Mouse (Mus musculus) CH12.LX (cell line): ENCODE measurements at regions not wholly inside any gene's neighbourhood (a gene's known extent, or its start where the extent isn't known, plus 50 kb on each side); places are given as distances from the start of the nearest gene placed in this dataset.

Source experiments
- DNase-seq: peaks from one replicate; pipeline ENCODE4 v3.0.0-alpha.2; 2013; ENCODE audit errors: extremely low read depth
- H3K27ac ChIP-seq: 2 replicates; pipeline ENCODE4 v1.5.1; 2012; ENCODE audit warnings: low read depth, mild to moderate bottlenecking, control low read depth, moderate library complexity; ENCODE audit not compliant: insufficient read depth
- H3K27me3 ChIP-seq: replicated peaks from 2 replicates; pipeline ENCODE3; 2012; ENCODE audit warnings: inconsistent platforms
- H3K36me3 ChIP-seq, 2 experiments: replicated peaks in 1 of 2; 2 replicates each; pipeline versions ENCODE3 to v1.6.1; 2012; ENCODE audit warnings: inconsistent platforms in 1 of 2, low read length in 1 of 2, mild to moderate bottlenecking in 1 of 2, mixed read lengths in 1 of 2, moderate library complexity in 1 of 2; ENCODE audit not compliant: control insufficient read depth in 1 of 2, insufficient read depth in 1 of 2
- H3K4me1 ChIP-seq, 2 experiments: 2 replicates each; pipeline ENCODE4 v1.6.1; 2012; ENCODE audit warnings: inconsistent platforms in 1 of 2, moderate library complexity in 1 of 2; ENCODE audit not compliant: insufficient read depth in 2 of 2, control insufficient read depth in 1 of 2
- H3K4me2 ChIP-seq: 2 replicates; pipeline ENCODE4 v1.6.1; 2012; ENCODE audit warnings: low read depth, mild to moderate bottlenecking, control low read depth; ENCODE audit not compliant: poor library complexity, insufficient read depth, severe bottlenecking
- H3K4me3 ChIP-seq, 3 experiments: fragments of 150-350 bp in 1 of 3; sonication (generic) in 1 of 3; replicated peaks in 1 of 3; 2 replicates each; pipeline versions ENCODE3 to v1.5.1; 2011 to 2012; ENCODE audit warnings: low read depth in 2 of 3, low read length in 2 of 3, mild to moderate bottlenecking in 2 of 3, moderate library complexity in 2 of 3, control low read depth in 1 of 3, improper control_type of control experiment in 1 of 3, inconsistent platforms in 1 of 3, mixed read lengths in 1 of 3; ENCODE audit not compliant: poor library complexity in 1 of 3
- H3K79me2 ChIP-seq: replicated peaks from 2 replicates; pipeline ENCODE4 v1.6.1; 2012; ENCODE audit warnings: mild to moderate bottlenecking, moderate library complexity; ENCODE audit not compliant: control insufficient read depth, poor library complexity, insufficient read depth, severe bottlenecking; ENCODE audit errors: extremely low read depth
- H3K9ac ChIP-seq: 2 replicates; pipeline ENCODE4 v1.6.1; 2012; ENCODE audit warnings: low read depth, mild to moderate bottlenecking, control low read depth, moderate library complexity; ENCODE audit not compliant: insufficient read depth
- H3K9me3 ChIP-seq: replicated peaks from 2 replicates; pipeline ENCODE3; 2012; ENCODE audit warnings: low read length, inconsistent platforms, mixed read lengths
- BHLHE40 ChIP-seq: IDR thresholded peaks from 2 replicates; pipeline ENCODE4 v1.6.1; 2011; ENCODE audit warnings: mild to moderate bottlenecking, low read depth, low read length, improper control_type of control experiment
- CHD1 ChIP-seq: IDR thresholded peaks from 2 replicates; pipeline ENCODE4 v1.6.1; 2012; ENCODE audit warnings: low read depth, low read length, improper control_type of control experiment, inconsistent platforms
- CHD2 ChIP-seq: IDR thresholded peaks from 2 replicates; pipeline ENCODE4 v1.6.1; 2011; ENCODE audit warnings: low read length, improper control_type of control experiment
- CTCF ChIP-seq, 2 experiments: IDR thresholded peaks in 1 of 2; conservative IDR thresholded peaks in 1 of 2; 2 replicates each; pipeline ENCODE4 v1.5.1; 2011 to 2012; ENCODE audit warnings: low read depth in 2 of 2, low read length in 2 of 2, improper control_type of control experiment in 1 of 2, inconsistent platforms in 1 of 2, mild to moderate bottlenecking in 1 of 2, moderate library complexity in 1 of 2
- E2F4 ChIP-seq: IDR thresholded peaks from 2 replicates; pipeline ENCODE4 v1.6.1; 2011; ENCODE audit warnings: low read depth, low read length, improper control_type of control experiment; ENCODE audit not compliant: insufficient replicate concordance
- ELF1 ChIP-seq: IDR thresholded peaks from 2 replicates; pipeline ENCODE4 v1.6.1; 2014; ENCODE audit warnings: low read depth, mild to moderate bottlenecking, inconsistent platforms, low read length, improper control_type of control experiment
- EP300 ChIP-seq: IDR thresholded peaks from 2 replicates; pipeline ENCODE4 v1.6.1; 2011; ENCODE audit warnings: low read length, improper control_type of control experiment
- ETS1 ChIP-seq: conservative IDR thresholded peaks from 2 replicates; pipeline ENCODE4 v1.6.1; 2012; ENCODE audit warnings: low read depth, mild to moderate bottlenecking, inconsistent platforms, low read length, improper control_type of control experiment, moderate library complexity
- GABPA ChIP-seq: IDR thresholded peaks from 2 replicates; pipeline ENCODE4 v1.6.1; 2012; ENCODE audit warnings: low read depth, low read length, improper control_type of control experiment, inconsistent platforms; ENCODE audit not compliant: insufficient replicate concordance
- IRF4 ChIP-seq: IDR thresholded peaks from 2 replicates; pipeline ENCODE4 v1.6.1; 2014; ENCODE audit warnings: low read depth, mild to moderate bottlenecking, inconsistent platforms, low read length, improper control_type of control experiment
- KAT2A ChIP-seq: IDR thresholded peaks from 2 replicates; pipeline ENCODE4 v1.6.1; 2012; ENCODE audit warnings: low read length, improper control_type of control experiment, inconsistent platforms; ENCODE audit not compliant: insufficient replicate concordance
- MAX ChIP-seq: IDR thresholded peaks from 2 replicates; pipeline ENCODE4 v1.6.1; 2011; ENCODE audit warnings: low read length, improper control_type of control experiment
- MAZ ChIP-seq: IDR thresholded peaks from 2 replicates; pipeline ENCODE4 v1.6.1; 2012; ENCODE audit warnings: low read depth, mild to moderate bottlenecking, inconsistent platforms, low read length, improper control_type of control experiment, moderate library complexity
- MEF2A ChIP-seq: IDR thresholded peaks from 2 replicates; pipeline ENCODE4 v1.6.1; 2014; ENCODE audit warnings: low read depth, mild to moderate bottlenecking, inconsistent platforms, low read length, improper control_type of control experiment, borderline replicate concordance
- NELFE ChIP-seq: IDR thresholded peaks from 2 replicates; pipeline ENCODE4 v1.6.1; 2011; ENCODE audit warnings: low read depth, low read length, improper control_type of control experiment
- NRF1 ChIP-seq: IDR thresholded peaks from 2 replicates; pipeline ENCODE4 v1.6.1; 2014; ENCODE audit warnings: low read depth, mild to moderate bottlenecking, inconsistent platforms, low read length, improper control_type of control experiment, moderate library complexity
- RAD21 ChIP-seq: IDR thresholded peaks from 2 replicates; pipeline ENCODE4 v1.6.1; 2011; ENCODE audit warnings: low read depth, mild to moderate bottlenecking, low read length, improper control_type of control experiment, moderate library complexity
- SIN3A ChIP-seq: IDR thresholded peaks from 2 replicates; pipeline ENCODE4 v1.6.1; 2012; ENCODE audit warnings: low read length, improper control_type of control experiment, inconsistent platforms
- SMC3 ChIP-seq: IDR thresholded peaks from 2 replicates; pipeline ENCODE4 v1.6.1; 2011; ENCODE audit warnings: low read depth, low read length, improper control_type of control experiment
- TBP ChIP-seq: conservative IDR thresholded peaks from 2 replicates; pipeline ENCODE4 v1.6.1; 2011; ENCODE audit warnings: low read depth, low read length, improper control_type of control experiment
- TCF12 ChIP-seq: IDR thresholded peaks from 2 replicates; pipeline ENCODE4 v1.6.1; 2014; ENCODE audit warnings: low read depth, mild to moderate bottlenecking, inconsistent platforms, low read length, improper control_type of control experiment
- USF1 ChIP-seq: IDR thresholded peaks from 2 replicates; pipeline ENCODE4 v1.6.1; 2014; ENCODE audit warnings: low read depth, mild to moderate bottlenecking, inconsistent platforms, low read length, improper control_type of control experiment
- ZC3H11A ChIP-seq: IDR thresholded peaks from 2 replicates; pipeline ENCODE4 v1.6.1; 2012; ENCODE audit warnings: low read depth, mild to moderate bottlenecking, inconsistent platforms, low read length, improper control_type of control experiment
- dilution Hi-C: fragments of 300-500 bp; cut with MboI; formaldehyde crosslinking; loops from 2 replicates; pipeline ENCODE4 v1.14.3; 2020; ENCODE audit warnings: low sequenced_read_pairs; ENCODE audit not compliant: extremely low pct_unique_long_range_greater_than_20kb, extremely low pct_ligation_motif_present
- in situ Hi-C: fragments of 300-500 bp; cut with MboI; formaldehyde crosslinking; loops from 3 replicates; pipeline ENCODE4 v1.14.3; 2019; ENCODE audit warnings: low sequenced_read_pairs, low pct_ligation_motif_present, low pct_unique_long_range_greater_than_20kb, mixed read lengths

DNA sequence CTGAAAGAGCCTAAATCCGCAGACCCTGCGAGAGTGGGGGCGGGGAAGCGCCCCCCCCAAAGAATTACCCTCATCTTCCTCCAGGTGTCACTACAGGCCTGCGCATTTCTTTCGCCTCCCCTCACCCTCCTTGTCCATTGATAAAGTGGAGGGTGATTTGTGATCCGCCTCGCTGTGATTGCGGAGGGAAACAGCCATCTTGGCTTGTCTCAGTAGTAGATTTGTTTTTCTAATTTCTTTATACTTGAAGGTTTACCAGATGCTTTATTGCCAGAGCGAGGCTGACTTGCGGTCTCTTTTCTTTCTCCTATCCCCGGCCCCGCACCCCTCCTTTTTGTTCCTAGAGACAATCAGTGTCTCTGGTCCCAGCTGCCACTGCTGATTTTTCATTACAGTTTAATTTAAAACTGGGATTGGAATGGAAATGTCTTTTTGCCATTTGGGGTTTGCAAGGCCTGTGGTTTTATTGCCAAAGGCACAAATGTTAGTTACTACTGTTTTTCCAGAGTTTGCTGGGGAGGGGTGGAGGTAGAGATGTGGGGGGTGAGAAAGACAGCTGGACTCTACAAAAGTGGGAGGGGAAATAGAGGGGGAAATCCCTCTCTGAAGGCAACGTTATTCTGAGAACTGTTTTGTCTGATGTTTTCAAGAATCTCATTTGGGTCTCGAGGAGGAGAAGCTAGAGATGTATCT lies 161.7 kb downstream of the Icos start:
- in situ Hi-C loops, result loop anchor here (10.0 to 25.0 kb wide), 4 partner anchors 235 to 1848 kb away; partner anchors contain the start of gene Nrp2
- H3K4me2 ChIP-seq, result peak overlapping the region; percentile 98
- peak overlapping the region; percentile 80 for H3K27ac ChIP-seq
- peak overlapping the region; percentile 16 to 41 (median 20) for H3K4me3 ChIP-seq
- H3K36me3 ChIP-seq, result no peaks in the 10 kb centered on the region
- H3K27me3 ChIP-seq, result no peaks in the 10 kb centered on the region
- no peaks in the 10 kb centered on the region for H3K79me2 ChIP-seq
- DNase-seq, result peak; percentile 79
- H3K4me1 ChIP-seq, result peaks cover 27 to 62% of the 10 kb centered on the region in 2 experiments
- TF ChIP-seq MEF2A, result peak; percentile 73; the same call in 1 of the 2 replicates
- peak; percentile 79 for TF ChIP-seq TCF12
- 0 out of 2 replicates have a peak, but pooled peaks have one; percentile 42 for TF ChIP-seq TBP
- TF ChIP-seq BHLHE40, result peak; percentile 37; the same call in 1 of the 2 replicates
- TF ChIP-seq ZC3H11A, result no peak
- TF ChIP-seq CTCF (conservative IDR thresholded peaks at IDR 0.05 in 1 of 2, IDR thresholded peaks at IDR 0.05 in 1 of 2; ENCODE audit: low read depth in 2 of 2, low read length in 2 of 2), result peak; percentile 70 to 91
- TF ChIP-seq IRF4, result peak; percentile 74
- TF ChIP-seq MAX, result no peak
- peak; percentile 73 for TF ChIP-seq SMC3
- TF ChIP-seq CHD1, result no peak
- no peak for TF ChIP-seq ELF1
- TF ChIP-seq SIN3A, result peak; percentile 33; the same call in 1 of the 2 replicates
- no peak for TF ChIP-seq KAT2A
- peak; percentile 98 for TF ChIP-seq CHD2
- peak; percentile 83 for TF ChIP-seq MAZ
- TF ChIP-seq NELFE, result no peak
- peak; percentile 86 for TF ChIP-seq EP300
- TF ChIP-seq NRF1, result 0 out of 2 replicates have a peak, but pooled peaks have one; percentile 41
- no peak for TF ChIP-seq GABPA
- TF ChIP-seq E2F4, result no peak
- TF ChIP-seq USF1, result no peak
- TF ChIP-seq RAD21, result peak; percentile 94
- TF ChIP-seq ETS1, result peak; percentile 61
- no peaks in the 10 kb centered on the region for H3K9me3 ChIP-seq
- H3K9ac ChIP-seq, result peak overlapping the region; percentile 67
- dilution Hi-C loops, result no loop called here
